Mouse (Mus musculus): Measurements from ENCODE around the gene Etv6. TPM values are rescaled to one million over a fixed set of nuclear protein-coding genes. Genes with fewer than 3 reads are reported as not detected.
A peak's percentile ranks its signal among the peaks of the same experiment; 100 is the strongest.

Etv6 gene
- total and polyA plus RNA-seq, 2 experiments from 2014 or later = 6.1 to 30.3 TPM

DNA sequence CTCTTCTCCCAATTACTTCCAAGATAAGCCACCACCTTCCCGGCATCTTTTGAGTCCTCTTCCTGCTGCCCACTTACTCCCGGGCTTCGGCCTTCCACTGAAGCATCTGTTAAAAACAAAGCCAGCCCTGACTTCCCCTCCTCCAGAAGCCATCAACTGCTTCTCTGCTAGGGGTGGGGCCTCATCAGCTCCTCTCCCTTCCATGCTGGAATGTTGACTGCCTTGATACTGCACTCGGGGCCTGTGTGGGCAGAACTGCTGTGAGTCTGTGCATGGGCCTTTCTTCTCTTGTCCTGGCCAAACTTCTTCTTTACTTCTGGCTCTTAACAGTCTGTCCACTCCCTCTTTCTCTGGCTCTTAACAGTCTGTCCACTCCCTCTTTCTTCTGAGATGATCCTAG, 83.6 kb downstream of the Etv6 start:
- TF ChIP-seq EP300 (IDR thresholded peaks at IDR 0.05; ENCODE audit: low read depth) (no peak), CTCF (IDR thresholded peaks at IDR 0.05; ENCODE audit: low read depth) (no peak)
- Histone ChIP-seq H3K4me1 (ENCODE audit: control insufficient read depth, insufficient read depth) (peaks cover 14% of the 10 kb centered on the region; the same call in 1 of the 2 replicates), H3K4me2 (ENCODE audit: low read depth, low read length) (no peak overlapping the region), H3K27ac (ENCODE audit: low read depth) (peak overlapping the region; percentile 22; the same call in 1 of the 2 replicates), H3K9me3 (replicated peaks; ENCODE audit: control insufficient read depth, low read length) (no peaks in the 10 kb centered on the region), H3K4me3 (ENCODE audit: low read depth, low read length) (no peak overlapping the region), H3K36me3 (replicated peaks; ENCODE audit: control insufficient read depth, insufficient read depth, low read length) (peaks cover 11% of the 10 kb centered on the region; the same call in 1 of the 2 replicates), H3K27me3 (ENCODE audit: control insufficient read depth, insufficient read depth, low read length) (no peaks in the 10 kb centered on the region), H3K9ac (replicated peaks; ENCODE audit: low read depth, low read length) (no peak overlapping the region; the same call in 1 of the 2 replicates)
- WGBS = 7% methylated on average over 4 of the region's 4 CpGs
- ATAC-seq (ENCODE audit: insufficient read depth, low read depth) = peak; percentile 70
- peak; percentile 66 for DNase-seq (ENCODE audit: low spot score)

- Histone ChIP-seq H3K27ac (ENCODE audit: low read depth) (peak overlapping the region; percentile 46), H3K4me2 (ENCODE audit: low read depth, low read length) (no peak overlapping the region), H3K9me3 (replicated peaks; ENCODE audit: control insufficient read depth, low read length) (no peaks in the 10 kb centered on the region), H3K4me3 (ENCODE audit: low read depth, low read length) (no peak overlapping the region), H3K36me3 (replicated peaks; ENCODE audit: control insufficient read depth, insufficient read depth, low read length) (peaks cover 9% of the 10 kb centered on the region), H3K27me3 (ENCODE audit: control insufficient read depth, insufficient read depth, low read length) (no peaks in the 10 kb centered on the region), H3K4me1 (ENCODE audit: control insufficient read depth, insufficient read depth) (peaks cover 14% of the 10 kb centered on the region; the same call in 1 of the 2 replicates), H3K9ac (replicated peaks; ENCODE audit: low read depth, low read length) (no peak overlapping the region)
- WGBS = 61% methylated on average over 4 of the region's 4 CpGs
- no peak for TF ChIP-seq EP300 (IDR thresholded peaks at IDR 0.05; ENCODE audit: low read depth)
- no peak for TF ChIP-seq CTCF (IDR thresholded peaks at IDR 0.05; ENCODE audit: low read depth)
- no peak for DNase-seq (ENCODE audit: low spot score)
- ATAC-seq (ENCODE audit: insufficient read depth, low read depth) = no peak
These were observed 84.7 kb downstream of the Etv6 start for GRCm38 (mm10) chr6:134120227-134120626.

DNA sequence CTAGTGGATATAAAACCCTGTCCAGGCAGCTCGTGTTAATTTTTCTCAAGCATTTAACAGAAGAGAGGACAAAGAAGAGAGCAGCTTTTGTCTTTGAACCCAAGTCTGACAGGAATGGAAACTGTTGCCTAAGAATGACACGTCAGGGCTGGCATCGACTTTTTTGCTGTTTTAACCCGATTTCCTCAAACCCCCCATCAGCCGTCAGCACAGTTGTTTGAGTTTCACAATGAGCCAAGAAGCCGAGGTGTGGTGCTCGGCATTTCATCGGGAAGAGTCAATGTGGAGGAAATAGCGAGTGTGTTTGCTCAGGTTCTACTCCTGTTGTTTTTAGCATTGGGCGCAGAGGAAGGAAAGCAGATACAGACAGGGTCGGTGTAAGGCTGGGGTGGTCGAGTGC, 85.2 kb downstream of the Etv6 start:
- H3K4me2 ChIP-seq (ENCODE audit: low read depth, low read length) = no peak overlapping the region
- 67% methylated on average over 12 of the region's 12 CpGs for WGBS
- DNase-seq (ENCODE audit: low spot score) (peak; percentile 30), ATAC-seq (ENCODE audit: insufficient read depth, low read depth) (0 out of 2 replicates have a peak, but pooled peaks have one; percentile 6)
- peaks cover 14% of the 10 kb centered on the region; the same call in 1 of the 2 replicates for H3K4me1 ChIP-seq (ENCODE audit: control insufficient read depth, insufficient read depth)
- no peak for TF ChIP-seq EP300 (IDR thresholded peaks at IDR 0.05; ENCODE audit: low read depth)
- TF ChIP-seq CTCF (IDR thresholded peaks at IDR 0.05; ENCODE audit: low read depth) = no peak
- no peaks in the 10 kb centered on the region for H3K9me3 ChIP-seq (replicated peaks; ENCODE audit: control insufficient read depth, low read length)
- H3K9ac ChIP-seq (replicated peaks; ENCODE audit: low read depth, low read length) = no peak overlapping the region
- no peak overlapping the region for H3K4me3 ChIP-seq (ENCODE audit: low read depth, low read length)
- H3K27me3 ChIP-seq (ENCODE audit: control insufficient read depth, insufficient read depth, low read length) = no peaks in the 10 kb centered on the region
- peaks cover 4% of the 10 kb centered on the region; the same call in 1 of the 2 replicates for H3K36me3 ChIP-seq (replicated peaks; ENCODE audit: control insufficient read depth, insufficient read depth, low read length)
- H3K27ac ChIP-seq (ENCODE audit: low read depth) = peak overlapping the region; percentile 46; the same call in 1 of the 2 replicates

DNA sequence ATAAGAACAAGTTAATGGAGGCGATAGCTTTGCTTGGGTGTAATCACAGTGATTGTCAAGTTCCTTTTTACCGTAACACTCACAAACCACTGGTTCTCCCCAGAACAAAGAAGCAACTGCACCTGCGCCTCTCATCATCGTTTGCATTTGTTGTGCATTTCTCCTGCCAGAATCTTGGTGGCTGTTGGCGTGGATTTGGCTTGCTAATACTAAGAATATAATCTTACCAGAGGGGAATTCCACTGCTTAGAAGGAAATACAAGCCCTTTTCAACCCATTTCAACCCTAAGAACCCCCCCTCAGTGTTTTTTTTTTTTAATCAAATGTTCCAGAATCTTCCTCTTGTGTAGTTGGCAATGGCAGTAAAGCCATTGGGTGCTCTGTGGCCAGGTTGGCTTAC, 87.4 kb downstream of the Etv6 start:
- peaks cover 17% of the 10 kb centered on the region; the same call in 1 of the 2 replicates for H3K4me1 ChIP-seq (ENCODE audit: control insufficient read depth, insufficient read depth)

GRCm38 (mm10) chr6:134123474-134123873, 88.0 kb downstream of the Etv6 start:
- Histone ChIP-seq H3K36me3 (replicated peaks; ENCODE audit: control insufficient read depth, insufficient read depth, low read length) (no peaks in the 10 kb centered on the region; the same call in 1 of the 2 replicates), H3K4me3 (ENCODE audit: low read depth, low read length) (no peak overlapping the region), H3K27me3 (ENCODE audit: control insufficient read depth, insufficient read depth, low read length) (no peaks in the 10 kb centered on the region), H3K4me1 (ENCODE audit: control insufficient read depth, insufficient read depth) (peaks cover 13% of the 10 kb centered on the region; the same call in 1 of the 2 replicates), H3K27ac (ENCODE audit: low read depth) (no peak overlapping the region), H3K9me3 (replicated peaks; ENCODE audit: control insufficient read depth, low read length) (no peaks in the 10 kb centered on the region), H3K4me2 (ENCODE audit: low read depth, low read length) (no peak overlapping the region), H3K9ac (replicated peaks; ENCODE audit: low read depth, low read length) (no peak overlapping the region)
- WGBS = 84% methylated on average over 7 of the region's 7 CpGs
- ATAC-seq (ENCODE audit: insufficient read depth, low read depth) = no peak
- TF ChIP-seq CTCF (IDR thresholded peaks at IDR 0.05; ENCODE audit: low read depth) = no peak
- no peak for TF ChIP-seq EP300 (IDR thresholded peaks at IDR 0.05; ENCODE audit: low read depth)
- DNase-seq (ENCODE audit: low spot score) = no peak

More for the DNA sequence above, 87.4 kb downstream of the Etv6 start:
- Histone ChIP-seq H3K27me3 (ENCODE audit: control insufficient read depth, insufficient read depth, low read length) (no peaks in the 10 kb centered on the region), H3K4me2 (ENCODE audit: low read depth, low read length) (no peak overlapping the region), H3K36me3 (replicated peaks; ENCODE audit: control insufficient read depth, insufficient read depth, low read length) (no peaks in the 10 kb centered on the region; the same call in 1 of the 2 replicates), H3K9ac (replicated peaks; ENCODE audit: low read depth, low read length) (no peak overlapping the region), H3K27ac (ENCODE audit: low read depth) (no peak overlapping the region), H3K4me3 (ENCODE audit: low read depth, low read length) (no peak overlapping the region), H3K9me3 (replicated peaks; ENCODE audit: control insufficient read depth, low read length) (no peaks in the 10 kb centered on the region)
- TF ChIP-seq EP300 (IDR thresholded peaks at IDR 0.05; ENCODE audit: low read depth) = no peak
- no peak for TF ChIP-seq CTCF (IDR thresholded peaks at IDR 0.05; ENCODE audit: low read depth)
- WGBS = 88% methylated on average over 5 of the region's 5 CpGs
- no peak for ATAC-seq (ENCODE audit: insufficient read depth, low read depth)
- no peak for DNase-seq (ENCODE audit: low spot score)

- 87% methylated on average over 10 of the region's 10 CpGs for WGBS
- Histone ChIP-seq H3K4me3 (ENCODE audit: low read depth, low read length) (no peak overlapping the region), H3K4me1 (ENCODE audit: control insufficient read depth, insufficient read depth) (peaks cover 5% of the 10 kb centered on the region; the same call in 1 of the 2 replicates), H3K27me3 (ENCODE audit: control insufficient read depth, insufficient read depth, low read length) (no peaks in the 10 kb centered on the region), H3K36me3 (replicated peaks; ENCODE audit: control insufficient read depth, insufficient read depth, low read length) (no peaks in the 10 kb centered on the region; the same call in 1 of the 2 replicates), H3K9ac (replicated peaks; ENCODE audit: low read depth, low read length) (no peak overlapping the region), H3K9me3 (replicated peaks; ENCODE audit: control insufficient read depth, low read length) (no peaks in the 10 kb centered on the region), H3K27ac (ENCODE audit: low read depth) (no peak overlapping the region), H3K4me2 (ENCODE audit: low read depth, low read length) (no peak overlapping the region)
- no peak for DNase-seq (ENCODE audit: low spot score)
- ATAC-seq (ENCODE audit: insufficient read depth, low read depth) = no peak
- TF ChIP-seq EP300 (IDR thresholded peaks at IDR 0.05; ENCODE audit: low read depth) = no peak
- no peak for TF ChIP-seq CTCF (IDR thresholded peaks at IDR 0.05; ENCODE audit: low read depth)
These were observed 88.8 kb downstream of the Etv6 start for GRCm38 (mm10) chr6:134124256-134124655.

All from heart, postnatal 0 days (tissue).